Mouse (Mus musculus) B cell, adult 2 months (primary cell): ENCODE data around the gene Gm11985.
"Not testable (repeated sequence)": the region's sequence is repeated elsewhere in the genome, so short reads cannot be mapped to it uniquely, and the experiment has no call there.

Source experiments
- DNase-seq, 2 experiments: peaks; one replicate each; pipeline ENCODE4 v3.0.0; 2022

The Gm11985 gene

DNA sequence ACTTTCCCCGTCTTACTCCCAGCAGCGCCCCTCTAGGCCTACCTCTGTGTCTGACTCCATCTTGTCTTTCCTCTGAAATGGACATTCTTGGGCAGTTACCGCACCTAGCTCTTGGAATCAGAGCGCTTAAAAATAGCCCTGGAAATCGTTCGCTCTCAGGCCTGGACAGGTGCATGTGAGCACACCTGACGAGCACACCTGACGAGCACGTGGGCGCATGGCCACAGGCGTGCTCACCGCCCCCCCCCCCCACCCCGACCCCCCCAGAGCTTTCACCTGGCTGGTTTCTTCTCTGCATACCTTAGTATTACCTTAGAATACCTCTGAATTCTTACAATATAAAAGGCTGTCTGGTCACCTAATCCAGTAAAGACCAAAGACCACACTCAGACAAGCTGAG lies at the start of gene Gm11985:
Gm11985 (minus strand) TSS at position 101 of the 400 bp plus-strand sequence.
- DNase-seq = no peak

DNA sequence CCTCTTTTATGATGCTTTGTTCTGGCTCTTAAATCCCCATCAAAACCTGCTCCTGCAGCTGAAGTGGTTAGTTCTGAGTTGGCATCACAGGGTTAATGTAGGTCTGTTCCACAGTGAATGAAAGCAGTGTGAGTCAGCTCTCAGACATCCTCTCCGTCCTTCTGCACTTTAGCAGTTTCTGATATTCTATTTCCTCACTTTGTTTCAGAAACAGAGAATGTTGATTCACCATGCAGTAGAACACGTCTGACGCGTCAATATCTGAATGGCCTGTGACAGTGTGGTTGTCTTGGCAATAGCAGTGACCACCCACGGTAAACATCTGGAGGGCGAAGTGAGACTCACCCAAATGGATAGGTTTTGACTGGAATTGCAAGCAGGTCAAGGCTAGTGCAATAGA lies 49.3 kb upstream of the Gm11985 start:
- no peak for DNase-seq

DNA sequence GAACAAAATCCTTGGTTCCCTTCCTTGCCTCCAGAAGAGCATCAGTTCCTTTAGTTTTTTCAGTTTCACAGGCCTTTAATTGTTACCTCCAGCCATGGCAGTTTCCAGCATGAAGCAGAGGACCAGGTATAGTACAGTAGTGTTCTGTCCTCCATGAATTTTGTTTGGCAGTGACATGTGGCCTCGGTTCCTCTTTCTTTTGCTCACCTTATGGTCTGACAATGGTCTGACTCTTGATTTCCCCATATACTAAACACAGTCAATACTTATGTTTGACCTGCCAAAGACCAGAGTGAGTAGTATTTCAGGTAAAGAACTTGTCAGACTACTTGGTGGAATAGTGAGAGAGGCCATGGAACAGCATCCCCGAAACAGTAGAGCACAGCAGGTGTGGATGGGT lies 48.4 kb upstream of the Gm11985 start:
- no peak for DNase-seq

DNA sequence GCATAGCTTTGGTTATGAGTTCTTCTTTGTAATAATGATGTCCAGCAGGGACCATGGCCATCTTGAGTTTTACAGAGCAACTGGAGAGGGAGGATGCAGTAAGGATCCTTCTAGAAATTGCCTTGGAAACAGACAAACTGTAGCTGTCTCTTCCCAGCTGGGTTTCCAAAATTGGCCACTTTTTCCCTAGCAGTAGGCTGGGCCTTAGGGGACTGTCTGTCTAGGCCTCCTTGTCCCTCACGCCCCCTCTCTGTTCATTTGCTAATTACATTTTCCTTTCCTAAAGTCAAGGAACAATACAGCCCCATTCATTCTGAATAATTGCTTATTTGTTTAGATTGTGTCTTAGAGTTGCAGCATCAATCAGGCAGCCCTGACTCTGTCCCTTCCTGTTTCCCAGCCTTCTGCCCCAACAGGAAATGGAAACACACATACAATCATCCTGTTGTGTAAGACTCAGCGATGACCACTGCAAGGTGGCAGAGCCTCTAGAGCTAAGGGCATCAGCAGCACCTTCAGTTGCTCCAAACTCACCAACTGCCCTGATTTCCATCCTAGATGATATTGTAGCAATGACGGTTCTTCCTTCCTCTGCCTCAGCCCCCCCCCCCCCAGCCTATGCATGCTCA lies 46.7 kb upstream of the Gm11985 start:
- no peak for DNase-seq

DNA sequence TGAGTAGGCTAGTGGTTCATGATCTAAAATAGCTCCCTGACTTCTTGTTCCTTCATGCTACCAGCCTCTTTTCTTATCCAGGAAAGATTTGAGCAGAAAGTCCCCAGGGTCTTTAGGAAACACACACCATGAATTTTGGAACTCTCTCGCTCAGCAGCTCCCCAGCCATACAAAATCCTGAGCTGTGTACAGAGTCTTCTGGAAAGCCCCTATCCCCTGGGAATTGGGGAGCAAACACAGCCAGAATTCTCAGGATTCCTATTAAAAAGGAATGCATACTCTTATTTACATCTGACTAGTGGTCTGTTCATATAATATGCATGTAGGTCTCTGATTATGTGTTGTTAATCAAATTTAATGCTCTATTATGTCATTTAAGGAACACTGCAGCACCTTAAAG lies 46.1 kb upstream of the Gm11985 start:
- DNase-seq = no peak

DNA sequence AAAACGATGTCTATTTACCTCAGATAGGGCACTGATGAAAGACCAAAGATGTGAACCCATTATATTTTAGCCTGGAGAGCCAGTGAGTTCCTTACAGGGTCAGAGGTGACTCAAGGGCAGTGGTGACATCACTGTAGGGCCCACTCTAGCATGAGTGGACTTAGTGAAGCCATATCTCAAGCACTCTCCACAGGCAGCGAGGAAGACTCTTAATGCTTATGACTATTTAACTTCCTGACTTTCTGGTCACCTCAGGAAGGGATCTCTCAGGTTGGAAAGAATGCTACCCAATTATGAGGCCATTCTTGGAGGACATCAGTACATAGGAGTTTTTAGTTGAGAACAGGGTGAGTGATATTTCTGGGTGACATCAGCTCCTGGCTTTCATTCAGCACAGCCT lies 45.0 kb upstream of the Gm11985 start:
- DNase-seq = no peak

DNA sequence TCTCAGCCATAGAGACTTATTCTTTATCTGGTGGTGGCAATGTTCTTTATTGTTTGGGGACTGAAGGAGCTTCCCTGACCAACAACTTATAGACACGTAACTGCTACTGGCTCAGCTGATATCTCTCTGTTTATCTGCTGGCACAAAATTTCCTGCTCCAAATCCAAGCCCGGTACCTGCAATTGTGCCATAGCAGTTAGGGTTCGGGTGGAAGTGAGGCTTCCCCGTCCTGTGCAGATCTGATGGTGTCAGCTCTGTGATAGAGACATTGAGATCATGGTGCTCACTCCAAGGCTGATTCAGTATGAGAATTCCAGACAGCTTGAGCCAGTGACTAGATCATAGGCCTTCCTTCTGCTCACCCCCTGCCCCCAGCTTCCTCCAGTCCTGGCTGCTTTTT lies 43.6 kb upstream of the Gm11985 start:
- no peak for DNase-seq

DNA sequence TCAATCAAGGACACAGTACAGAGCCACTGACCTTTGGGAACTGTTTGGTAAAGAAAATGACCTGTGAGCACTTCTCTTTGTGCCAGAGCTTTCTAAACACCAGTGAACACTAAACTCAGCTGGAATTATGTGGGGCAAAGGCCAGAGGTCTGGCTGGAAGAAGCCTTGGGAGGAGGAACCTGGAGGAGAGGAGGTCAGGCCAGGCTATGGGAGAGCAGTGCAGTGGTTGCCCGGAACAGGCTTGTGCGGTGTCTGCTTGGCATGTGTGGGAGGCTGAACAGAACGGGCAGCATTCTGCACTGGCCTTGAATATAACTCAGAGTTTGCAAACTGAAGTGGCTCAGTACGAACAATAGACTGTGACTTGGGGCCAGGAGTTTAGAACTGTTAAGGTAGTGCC lies 41.6 kb upstream of the Gm11985 start:
- DNase-seq = no peak

DNA sequence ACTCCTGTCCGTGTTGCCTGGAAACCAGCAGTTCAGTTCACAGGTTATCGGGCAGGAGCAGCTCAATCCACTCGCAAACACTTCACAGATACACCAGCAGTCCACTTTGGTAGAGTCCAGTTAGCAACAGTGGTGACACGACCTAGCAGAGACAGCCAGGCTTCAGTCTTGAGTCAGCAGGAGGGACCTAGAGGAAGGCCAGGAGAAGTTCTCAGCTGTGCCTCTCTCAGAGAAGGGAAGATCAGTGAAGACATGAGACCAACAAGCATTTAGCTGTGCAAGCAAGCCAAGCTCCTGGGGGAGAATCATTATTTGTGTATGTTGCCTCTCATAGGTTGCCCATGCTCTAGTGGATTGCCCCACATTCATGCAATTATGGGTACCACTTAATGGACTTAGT lies 39.7 kb upstream of the Gm11985 start:
- DNase-seq = no peak

DNA sequence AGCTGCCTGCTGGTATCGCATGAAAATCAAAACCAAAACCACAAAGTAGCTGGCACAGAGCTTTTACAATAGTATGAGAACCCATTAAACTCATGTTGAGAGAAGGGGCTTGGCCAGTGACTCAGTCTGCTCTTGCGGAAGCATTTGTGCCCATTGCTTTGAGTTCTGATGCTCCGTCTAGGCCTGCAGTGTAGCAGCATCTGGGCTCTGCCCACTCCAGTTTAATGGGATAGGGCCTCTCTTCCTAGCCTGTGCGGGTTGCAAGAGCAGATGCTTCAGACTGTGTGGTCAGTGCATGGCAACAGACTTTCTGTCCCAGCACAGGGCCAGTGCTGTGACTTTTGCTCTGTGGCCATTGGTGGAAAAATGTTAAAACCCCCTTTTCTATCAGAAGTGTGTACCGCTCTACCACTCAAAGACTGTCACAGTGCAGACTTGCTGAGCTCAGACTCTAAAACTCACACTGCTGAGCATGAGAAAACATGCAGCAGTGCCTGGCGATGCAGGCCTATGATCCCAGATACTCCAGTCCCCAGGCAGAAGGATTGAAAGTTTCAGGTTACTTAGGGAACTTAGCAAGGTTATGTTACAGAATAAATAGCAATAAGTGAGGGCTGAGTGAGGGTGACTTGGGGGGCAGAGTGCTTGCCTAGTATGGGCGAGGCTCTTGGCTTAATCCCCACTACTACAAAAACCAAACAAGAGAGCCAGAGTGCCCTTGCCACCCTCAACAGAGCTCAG lies 38.6 kb upstream of the Gm11985 start:
- DNase-seq = no peak

DNA sequence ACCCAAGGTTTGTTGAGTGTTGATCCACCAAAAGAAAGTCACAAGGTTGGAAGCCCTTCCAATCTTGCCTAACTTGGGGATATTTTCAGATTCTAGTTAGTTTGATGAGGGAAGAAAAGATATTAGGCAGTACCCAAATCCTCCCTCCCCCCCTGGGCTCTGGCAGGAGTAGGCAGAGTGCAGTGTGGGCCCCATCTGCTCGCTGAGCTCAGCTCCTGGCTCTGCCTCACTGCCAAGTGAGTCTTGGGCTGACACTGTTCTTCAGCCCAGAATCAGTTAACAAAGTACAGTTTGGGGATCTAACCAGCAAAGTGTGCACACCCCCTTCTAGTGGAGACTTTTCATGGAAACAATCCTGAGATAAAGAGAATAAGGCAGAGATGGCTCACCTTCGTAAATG lies 37.8 kb upstream of the Gm11985 start:
- no peak for DNase-seq

DNA sequence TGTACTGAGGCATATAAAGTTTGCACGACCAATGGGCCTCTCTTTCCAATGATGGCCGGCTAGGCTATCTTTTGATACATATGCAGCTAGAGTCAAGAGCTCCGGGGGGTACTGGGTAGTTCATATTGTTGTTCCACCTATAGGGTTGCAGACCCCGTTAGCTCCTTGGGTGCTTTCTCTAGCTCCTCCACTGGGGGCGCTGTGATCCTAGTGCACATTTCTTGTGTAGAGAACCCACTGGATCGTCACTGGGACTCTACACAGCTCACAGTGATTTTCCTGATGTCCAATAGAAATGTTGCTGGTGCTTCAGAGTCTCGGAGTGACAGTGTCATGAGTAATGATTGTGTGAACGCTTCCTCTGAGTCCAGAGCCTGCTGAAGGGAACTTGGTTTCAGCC lies 33.5 kb upstream of the Gm11985 start:
- not testable (repeated sequence) for DNase-seq

DNA sequence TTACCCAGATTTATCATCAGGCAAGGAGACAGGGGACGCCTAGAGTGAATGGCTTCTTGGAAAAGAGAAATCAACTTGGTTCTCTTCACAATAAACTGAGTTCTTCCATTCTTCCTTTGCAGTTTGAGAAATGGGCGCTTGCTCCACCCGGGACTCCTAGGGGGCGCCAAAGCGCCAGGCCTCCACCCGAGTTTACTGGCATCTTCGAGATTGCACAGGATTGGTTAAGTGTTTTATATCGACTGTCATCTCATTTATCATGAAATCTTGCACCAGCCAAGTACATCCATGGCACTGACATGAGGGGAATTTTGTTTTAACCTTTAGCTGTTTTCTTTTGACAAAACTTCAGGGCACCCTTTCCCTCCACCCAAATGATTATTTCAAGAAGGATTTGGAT lies 27.3 kb upstream of the Gm11985 start:
- no peak for DNase-seq

DNA sequence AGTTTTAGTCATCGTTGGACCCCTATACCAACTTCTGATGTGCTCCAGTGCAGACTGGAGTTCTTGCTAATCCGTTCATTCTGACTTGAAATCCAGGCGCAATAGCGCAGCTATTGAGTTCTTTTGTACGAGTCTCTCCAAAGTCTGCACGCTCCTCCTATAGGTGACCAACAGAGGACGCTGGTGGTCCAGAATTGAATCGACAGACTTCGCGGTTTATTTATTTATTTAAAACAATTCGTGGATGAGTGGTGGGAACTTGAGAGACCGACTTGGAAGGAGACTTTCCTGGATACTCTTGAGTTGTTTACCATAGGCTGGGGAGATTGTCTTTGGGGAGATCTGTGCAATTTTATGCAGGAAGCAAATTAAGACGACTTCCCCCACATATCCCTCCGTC lies 26.4 kb upstream of the Gm11985 start:
- DNase-seq = no peak

DNA sequence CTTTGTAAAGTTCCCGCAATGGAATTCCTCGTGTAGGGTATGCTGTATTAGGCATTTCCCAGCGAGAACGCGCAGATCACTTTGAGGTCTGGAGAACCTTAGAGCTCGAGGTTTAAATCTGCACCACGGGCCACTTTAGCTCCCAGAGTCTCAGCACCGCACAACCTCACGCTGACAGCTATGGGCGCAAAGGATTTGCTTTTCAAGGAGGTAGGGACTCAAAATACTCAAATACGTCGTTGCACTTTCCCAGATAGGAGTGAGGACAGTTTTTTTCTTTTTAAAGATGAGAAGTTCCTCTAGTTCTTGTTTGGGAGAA lies 25.9 kb upstream of the Gm11985 start:
- no peak for DNase-seq

DNA sequence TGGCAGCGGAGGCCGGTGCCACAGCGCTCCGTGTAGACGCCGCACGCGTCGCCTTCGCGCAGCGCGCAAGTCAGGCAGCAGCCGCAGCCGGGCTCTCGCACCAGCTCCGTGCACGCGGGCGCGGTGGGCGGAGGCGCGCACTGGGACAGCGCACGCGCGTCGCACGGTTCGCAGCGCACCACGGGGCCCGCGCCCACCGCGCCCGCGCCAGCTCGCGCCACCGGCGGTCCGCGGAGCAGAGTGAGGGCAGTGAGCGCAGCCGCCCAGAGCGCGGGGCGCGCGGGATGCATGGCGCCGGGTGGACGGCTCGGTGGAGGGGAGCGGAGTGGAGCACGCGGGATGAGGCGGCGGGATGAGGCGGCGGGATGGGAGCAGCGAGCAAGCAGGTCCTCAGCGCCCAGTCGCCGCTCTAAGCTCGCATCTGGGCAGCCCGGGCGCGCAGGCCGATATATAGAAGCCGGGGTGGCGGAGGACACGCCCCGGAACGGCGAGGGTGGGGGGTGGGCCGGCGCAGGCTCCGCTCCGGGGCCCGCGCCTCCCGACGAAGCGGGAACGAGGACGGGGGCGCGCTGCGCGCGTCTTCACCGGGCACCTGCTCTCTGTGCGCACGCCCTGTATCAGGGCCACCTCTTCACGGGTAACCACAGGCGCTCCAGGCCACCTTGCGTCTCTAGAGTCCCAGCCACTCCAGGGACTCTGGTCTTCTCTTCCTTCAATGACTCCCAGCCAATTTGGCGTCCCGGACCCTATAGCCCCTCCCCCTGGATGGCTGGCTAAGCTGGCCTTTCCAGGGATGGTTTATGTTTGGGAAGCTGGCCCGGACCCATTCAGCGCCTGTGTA lies 25.4 kb upstream of the Gm11985 start, which contains the start of gene Igfbp3:
Igfbp3 (minus strand) TSS at position 423 of the 841 bp plus-strand sequence.
- DNase-seq = no peak

DNA sequence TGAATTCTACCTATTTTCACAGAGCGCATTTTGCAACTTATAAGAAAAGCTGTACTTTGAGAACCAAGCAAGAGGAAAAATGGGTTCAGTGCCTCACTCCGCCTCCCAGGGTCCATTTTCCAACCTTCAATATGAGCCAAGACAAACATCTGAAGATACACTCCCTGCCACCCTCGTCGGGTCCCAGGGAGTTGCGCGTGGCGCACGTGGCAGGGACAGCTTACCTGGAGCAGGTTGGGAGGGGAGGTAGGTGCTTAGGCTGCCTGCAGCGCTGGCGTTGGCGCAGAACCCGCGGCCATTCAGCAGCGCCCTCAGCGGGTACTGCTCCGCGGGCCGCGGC lies 24.8 kb upstream of the Gm11985 start:
- no peak for DNase-seq

DNA sequence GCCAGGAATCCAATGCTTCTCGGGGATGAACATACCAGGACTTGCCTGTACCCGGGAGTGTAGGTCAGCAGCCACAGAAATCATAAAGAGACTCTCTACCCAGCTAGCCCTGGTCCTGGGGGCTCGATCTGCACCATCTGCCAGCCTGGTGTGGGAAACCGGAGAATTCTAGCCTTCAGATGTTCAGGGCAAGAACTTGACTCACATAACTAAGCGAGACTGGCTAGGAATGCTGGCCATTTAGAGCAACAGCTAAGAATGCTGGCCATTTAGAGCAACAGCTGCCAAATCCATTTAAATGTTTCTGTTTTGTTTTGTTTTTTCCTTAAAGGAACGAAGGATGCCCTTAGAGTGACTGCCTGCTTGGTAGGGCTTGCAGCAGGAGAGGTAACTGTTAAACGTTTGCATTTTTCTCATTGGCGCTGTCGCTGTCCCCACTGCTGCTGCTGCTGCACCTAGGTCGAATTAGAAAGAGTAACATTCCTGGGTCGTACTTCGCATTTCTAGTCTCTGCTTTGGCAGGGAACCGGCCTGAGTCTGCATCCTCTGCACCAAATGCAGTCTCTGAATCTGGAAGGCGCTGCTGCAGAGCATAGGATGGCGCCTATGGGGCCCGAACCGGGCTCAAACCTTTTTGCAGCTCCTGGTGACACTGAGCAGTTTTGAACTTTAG lies 23.9 kb upstream of the Gm11985 start:
- no peak for DNase-seq

DNA sequence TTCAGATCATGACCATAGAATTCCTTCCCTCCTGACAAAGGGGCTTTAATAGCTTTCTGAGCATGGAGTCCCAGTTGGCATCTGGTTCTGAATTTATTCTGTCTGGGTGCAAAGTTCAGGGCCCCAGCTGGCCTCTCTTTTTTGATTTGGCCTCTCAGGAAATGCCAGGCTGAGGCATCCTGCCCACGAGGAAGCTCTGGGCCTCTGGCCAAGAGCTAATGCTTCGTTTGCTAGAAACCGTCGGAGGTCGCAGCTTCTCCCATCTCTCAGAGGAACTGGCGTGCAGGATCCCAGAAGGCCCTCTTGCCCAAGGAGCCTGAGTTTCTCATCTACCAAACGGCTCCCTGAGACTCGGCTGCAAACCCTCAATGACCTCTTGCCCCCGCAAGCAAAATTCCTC lies 22.8 kb upstream of the Gm11985 start:
- no peak for DNase-seq

DNA sequence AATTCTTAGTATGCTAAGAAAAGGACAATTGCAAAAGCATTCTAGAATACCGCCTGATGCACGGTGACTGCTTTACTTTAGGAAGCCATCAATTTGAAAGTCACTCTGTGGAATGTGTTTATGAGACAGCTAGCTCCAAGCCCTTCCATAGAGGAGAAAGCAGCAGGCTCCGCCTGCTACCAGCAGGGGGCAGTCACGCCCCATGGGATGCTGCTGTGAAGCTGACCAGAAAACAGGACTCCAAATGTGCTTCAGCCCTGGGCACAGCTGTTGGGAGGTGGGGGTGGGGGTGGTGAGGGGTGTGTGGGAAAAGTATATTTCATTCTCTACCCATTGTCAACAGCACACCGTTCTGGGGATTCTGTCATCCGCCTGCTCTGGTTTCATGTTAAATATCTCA lies 22.0 kb upstream of the Gm11985 start:
- peak in 1 of 2 experiments; percentile 4 for DNase-seq

DNA sequence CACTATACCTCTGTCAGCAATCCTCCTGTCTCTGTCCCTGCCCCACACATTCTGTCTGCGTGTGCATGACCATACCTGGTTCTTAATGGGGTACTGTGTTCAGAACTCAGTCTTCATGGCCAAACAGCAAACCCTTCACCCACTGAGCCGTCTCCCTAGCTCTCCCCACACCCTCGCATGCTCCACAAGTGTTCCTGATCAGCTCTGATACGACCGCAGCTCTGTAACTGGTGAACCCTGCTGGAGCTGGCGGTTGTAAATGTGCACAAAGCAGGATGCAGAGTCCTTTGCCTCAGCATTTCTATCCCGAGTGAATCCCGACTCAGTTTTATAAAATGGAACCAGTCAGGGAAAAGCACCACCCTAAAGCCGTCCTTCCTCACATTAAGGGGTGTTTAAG lies 15.5 kb upstream of the Gm11985 start:
- DNase-seq = no peak

DNA sequence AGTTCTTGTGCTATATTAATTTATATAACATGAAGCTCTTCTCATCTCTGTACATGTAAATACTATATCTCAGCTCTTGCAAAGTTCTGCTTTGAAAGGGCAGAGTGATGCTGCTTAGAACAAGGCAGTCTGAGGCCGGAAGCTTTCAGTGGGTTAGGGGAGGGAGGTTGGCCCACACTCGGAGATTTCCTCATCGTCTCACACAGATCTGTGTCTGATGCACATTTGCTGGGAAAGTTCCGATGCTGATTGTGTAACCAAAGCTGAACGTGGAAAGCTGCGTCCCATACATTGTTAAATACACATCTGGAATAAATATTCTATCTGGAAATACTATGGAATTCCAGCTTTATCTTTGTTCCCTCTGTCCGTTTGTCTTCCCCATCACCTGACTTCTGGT lies 13.8 kb upstream of the Gm11985 start:
- no peak for DNase-seq

DNA sequence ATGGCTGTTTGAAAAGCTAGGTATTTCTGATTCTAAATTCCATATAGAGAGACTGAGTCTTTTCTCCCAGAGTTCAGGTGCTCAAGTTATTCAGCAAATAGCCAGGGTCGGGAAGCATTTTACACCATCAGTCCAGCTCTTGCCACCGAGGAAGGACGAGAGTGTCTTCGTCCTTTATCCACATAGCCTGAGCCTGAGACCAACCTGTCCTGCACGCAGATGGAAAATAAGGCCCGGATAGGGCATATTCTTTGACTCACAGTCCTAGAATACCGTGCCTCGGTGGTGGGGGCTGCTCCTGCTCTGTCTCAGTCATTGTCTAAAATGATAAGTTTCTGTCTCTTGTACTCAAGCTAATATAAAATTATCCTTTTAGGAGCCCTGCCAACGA lies 12.0 kb upstream of the Gm11985 start:
- no peak for DNase-seq
